Mouse (Mus musculus) CH12.LX (cell line): ENCODE measurements at regions not wholly inside any gene's neighbourhood (a gene's known extent, or its start where the extent isn't known, plus 50 kb on each side); places are given as distances from the start of the nearest gene placed in this dataset.

Source experiments
- DNase-seq: peaks from one replicate; pipeline ENCODE4 v3.0.0-alpha.2; 2013; ENCODE audit errors: extremely low read depth
- H3K27ac ChIP-seq: 2 replicates; pipeline ENCODE4 v1.5.1; 2012; ENCODE audit warnings: low read depth, mild to moderate bottlenecking, control low read depth, moderate library complexity; ENCODE audit not compliant: insufficient read depth
- H3K27me3 ChIP-seq: replicated peaks from 2 replicates; pipeline ENCODE3; 2012; ENCODE audit warnings: inconsistent platforms
- H3K36me3 ChIP-seq, 2 experiments: replicated peaks in 1 of 2; 2 replicates each; pipeline versions ENCODE3 to v1.6.1; 2012; ENCODE audit warnings: inconsistent platforms in 1 of 2, low read length in 1 of 2, mild to moderate bottlenecking in 1 of 2, mixed read lengths in 1 of 2, moderate library complexity in 1 of 2; ENCODE audit not compliant: control insufficient read depth in 1 of 2, insufficient read depth in 1 of 2
- H3K4me1 ChIP-seq, 2 experiments: 2 replicates each; pipeline ENCODE4 v1.6.1; 2012; ENCODE audit warnings: inconsistent platforms in 1 of 2, moderate library complexity in 1 of 2; ENCODE audit not compliant: insufficient read depth in 2 of 2, control insufficient read depth in 1 of 2
- H3K4me2 ChIP-seq: 2 replicates; pipeline ENCODE4 v1.6.1; 2012; ENCODE audit warnings: low read depth, mild to moderate bottlenecking, control low read depth; ENCODE audit not compliant: poor library complexity, insufficient read depth, severe bottlenecking
- H3K4me3 ChIP-seq, 3 experiments: fragments of 150-350 bp in 1 of 3; sonication (generic) in 1 of 3; replicated peaks in 1 of 3; 2 replicates each; pipeline versions ENCODE3 to v1.5.1; 2011 to 2012; ENCODE audit warnings: low read depth in 2 of 3, low read length in 2 of 3, mild to moderate bottlenecking in 2 of 3, moderate library complexity in 2 of 3, control low read depth in 1 of 3, improper control_type of control experiment in 1 of 3, inconsistent platforms in 1 of 3, mixed read lengths in 1 of 3; ENCODE audit not compliant: poor library complexity in 1 of 3
- H3K79me2 ChIP-seq: replicated peaks from 2 replicates; pipeline ENCODE4 v1.6.1; 2012; ENCODE audit warnings: mild to moderate bottlenecking, moderate library complexity; ENCODE audit not compliant: control insufficient read depth, poor library complexity, insufficient read depth, severe bottlenecking; ENCODE audit errors: extremely low read depth
- H3K9ac ChIP-seq: 2 replicates; pipeline ENCODE4 v1.6.1; 2012; ENCODE audit warnings: low read depth, mild to moderate bottlenecking, control low read depth, moderate library complexity; ENCODE audit not compliant: insufficient read depth
- H3K9me3 ChIP-seq: replicated peaks from 2 replicates; pipeline ENCODE3; 2012; ENCODE audit warnings: low read length, inconsistent platforms, mixed read lengths
- BHLHE40 ChIP-seq: IDR thresholded peaks from 2 replicates; pipeline ENCODE4 v1.6.1; 2011; ENCODE audit warnings: mild to moderate bottlenecking, low read depth, low read length, improper control_type of control experiment
- ELF1 ChIP-seq: IDR thresholded peaks from 2 replicates; pipeline ENCODE4 v1.6.1; 2014; ENCODE audit warnings: low read depth, mild to moderate bottlenecking, inconsistent platforms, low read length, improper control_type of control experiment
- GABPA ChIP-seq: IDR thresholded peaks from 2 replicates; pipeline ENCODE4 v1.6.1; 2012; ENCODE audit warnings: low read depth, low read length, improper control_type of control experiment, inconsistent platforms; ENCODE audit not compliant: insufficient replicate concordance
- MAFK ChIP-seq: IDR thresholded peaks from 2 replicates; pipeline ENCODE4 v1.6.1; 2011; ENCODE audit warnings: low read length, improper control_type of control experiment; ENCODE audit not compliant: insufficient replicate concordance
- MEF2A ChIP-seq: IDR thresholded peaks from 2 replicates; pipeline ENCODE4 v1.6.1; 2014; ENCODE audit warnings: low read depth, mild to moderate bottlenecking, inconsistent platforms, low read length, improper control_type of control experiment, borderline replicate concordance
- MXI1 ChIP-seq: IDR thresholded peaks from 2 replicates; pipeline ENCODE4 v1.6.1; 2011; ENCODE audit warnings: mild to moderate bottlenecking, low read depth, low read length, improper control_type of control experiment
- NRF1 ChIP-seq: IDR thresholded peaks from 2 replicates; pipeline ENCODE4 v1.6.1; 2014; ENCODE audit warnings: low read depth, mild to moderate bottlenecking, inconsistent platforms, low read length, improper control_type of control experiment, moderate library complexity
- PAX5 ChIP-seq: IDR thresholded peaks from 2 replicates; pipeline ENCODE4 v1.6.1; 2012; ENCODE audit warnings: low read length, inconsistent platforms, mixed read lengths
- POLR2A ChIP-seq: IDR thresholded peaks from 2 replicates; pipeline ENCODE4 v1.6.1; 2011; ENCODE audit warnings: low read depth, mild to moderate bottlenecking, improper control_type of control experiment, low read length
- POLR2AphosphoS2 ChIP-seq: IDR thresholded peaks from 2 replicates; pipeline ENCODE4 v1.6.1; 2011; ENCODE audit warnings: low read depth, low read length, improper control_type of control experiment
- RAD21 ChIP-seq: IDR thresholded peaks from 2 replicates; pipeline ENCODE4 v1.6.1; 2011; ENCODE audit warnings: low read depth, mild to moderate bottlenecking, low read length, improper control_type of control experiment, moderate library complexity
- SIN3A ChIP-seq: IDR thresholded peaks from 2 replicates; pipeline ENCODE4 v1.6.1; 2012; ENCODE audit warnings: low read length, improper control_type of control experiment, inconsistent platforms
- SMC3 ChIP-seq: IDR thresholded peaks from 2 replicates; pipeline ENCODE4 v1.6.1; 2011; ENCODE audit warnings: low read depth, low read length, improper control_type of control experiment
- TBP ChIP-seq: conservative IDR thresholded peaks from 2 replicates; pipeline ENCODE4 v1.6.1; 2011; ENCODE audit warnings: low read depth, low read length, improper control_type of control experiment
- UBTF ChIP-seq: IDR thresholded peaks from 2 replicates; pipeline ENCODE4 v1.6.1; 2012; ENCODE audit warnings: low read depth, mild to moderate bottlenecking, inconsistent platforms, low read length, improper control_type of control experiment, moderate library complexity
- ZKSCAN1 ChIP-seq: IDR thresholded peaks from 2 replicates; pipeline ENCODE4 v1.6.1; 2012; ENCODE audit warnings: low read depth, inconsistent platforms, low read length, improper control_type of control experiment, borderline replicate concordance
- dilution Hi-C: fragments of 300-500 bp; cut with MboI; formaldehyde crosslinking; loops from 2 replicates; pipeline ENCODE4 v1.14.3; 2020; ENCODE audit warnings: low sequenced_read_pairs; ENCODE audit not compliant: extremely low pct_unique_long_range_greater_than_20kb, extremely low pct_ligation_motif_present
- in situ Hi-C: fragments of 300-500 bp; cut with MboI; formaldehyde crosslinking; loops from 3 replicates; pipeline ENCODE4 v1.14.3; 2019; ENCODE audit warnings: low sequenced_read_pairs, low pct_ligation_motif_present, low pct_unique_long_range_greater_than_20kb, mixed read lengths

DNA sequence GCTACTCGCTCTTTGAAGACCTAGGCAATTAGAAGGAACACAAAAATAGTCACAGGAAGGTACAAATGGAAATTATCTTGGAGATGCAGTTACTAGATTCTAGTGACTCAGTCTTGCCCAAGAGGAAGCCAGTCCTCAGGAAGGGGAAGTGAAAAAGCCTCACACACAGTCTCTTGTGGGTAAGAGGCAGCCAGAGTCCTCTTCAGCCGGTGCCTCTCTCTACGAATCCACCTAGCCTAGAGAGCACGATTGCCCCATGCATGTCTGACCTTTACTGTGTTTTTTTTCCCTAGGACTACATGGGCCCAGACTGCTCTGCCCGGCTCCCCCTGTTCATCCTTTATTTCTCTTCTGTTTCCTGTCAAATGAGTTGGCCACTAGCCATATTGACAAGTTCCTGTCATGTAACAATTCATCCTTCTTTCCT, 233.7 kb upstream of the Tprg start (continued):
- TF ChIP-seq MXI1 (no peak), BHLHE40 (peak; percentile 78), POLR2A (peak; percentile 45; the same call in 1 of the 2 replicates), TBP (peak; percentile 71), ELF1 (peak; percentile 64), MEF2A (peak; percentile 97), UBTF (no peak), RAD21 (peak; percentile 15)

DNA sequence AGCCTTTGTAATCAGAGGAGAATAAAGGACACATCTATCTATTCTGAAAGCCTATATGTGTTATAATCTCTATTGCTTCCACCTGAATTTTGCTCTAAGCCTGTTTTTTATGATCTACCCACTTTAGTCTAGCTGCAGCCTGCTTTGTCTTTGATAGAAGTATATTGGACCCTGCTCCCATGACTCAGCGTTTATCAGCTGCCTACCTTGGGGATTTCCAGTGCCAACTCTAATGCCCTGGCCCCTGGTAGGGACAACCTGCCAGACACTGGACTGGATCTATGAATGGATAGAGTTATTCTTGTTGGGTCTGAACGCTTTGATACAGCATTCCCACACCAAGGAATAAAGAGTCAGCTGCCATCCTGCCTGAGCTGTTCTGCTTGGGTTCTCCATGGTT, 232.3 kb upstream of the Tprg start:
- no peak overlapping the region for H3K27ac ChIP-seq
- no peak overlapping the region for H3K9ac ChIP-seq
- dilution Hi-C loops (no loop called here), in situ Hi-C loops (loop anchor here (25.0 kb wide), 1 partner anchor 667 kb away; the partner anchor contains the start of gene Lpp)
- H3K27me3 ChIP-seq: no peaks in the 10 kb centered on the region
- TF ChIP-seq MAFK (peak; percentile 54; the same call in 1 of the 2 replicates), ZKSCAN1 (no peak), PAX5 (no peak), POLR2AphosphoS2 (no peak), SIN3A (no peak), MEF2A (no peak), NRF1 (no peak), GABPA (no peak)
- no peaks in the 10 kb centered on the region for H3K9me3 ChIP-seq
- no peak for DNase-seq
- no peak overlapping the region for H3K4me2 ChIP-seq
- H3K4me1 ChIP-seq: peaks cover 13 to 48% of the 10 kb centered on the region in 2 experiments
- no peaks in the 10 kb centered on the region for H3K79me2 ChIP-seq
- H3K4me3 ChIP-seq: no peak overlapping the region
- no peaks in the 10 kb centered on the region for H3K36me3 ChIP-seq

DNA sequence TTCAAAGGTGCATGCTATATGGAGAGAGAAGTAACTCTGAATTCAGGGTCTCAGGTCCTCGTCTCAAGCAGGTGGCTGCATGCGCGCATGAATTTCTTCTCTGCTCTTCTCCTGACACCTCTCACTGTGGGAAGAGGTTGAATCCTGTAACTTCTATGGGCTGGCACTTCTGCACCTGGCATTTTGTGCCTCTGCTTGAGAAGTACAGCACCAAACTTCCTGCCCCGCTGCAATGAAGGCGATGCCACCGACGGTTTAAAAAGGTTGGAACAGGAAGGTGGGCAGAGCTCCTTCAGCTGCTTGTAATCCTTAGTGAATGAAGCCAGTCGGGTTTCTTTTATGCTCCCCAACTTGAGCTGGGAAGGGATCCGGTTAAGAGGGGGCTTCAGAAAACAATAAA, 231.2 kb upstream of the Tprg start:
- Histone ChIP-seq H3K9ac (no peak overlapping the region), H3K9me3 (no peaks in the 10 kb centered on the region), H3K27me3 (no peaks in the 10 kb centered on the region), H3K4me2 (no peak overlapping the region), H3K4me1 (peaks cover 11 to 39% of the 10 kb centered on the region in 2 experiments; a peak in 3 of 4 replicates), H3K36me3 (no peaks in the 10 kb centered on the region), H3K79me2 (no peaks in the 10 kb centered on the region), H3K4me3 (no peak overlapping the region), H3K27ac (no peak overlapping the region)
- in situ Hi-C loops: loop anchor here (25.0 kb wide), 1 partner anchor 668 kb away; the partner anchor contains the start of gene Lpp
- TF ChIP-seq SMC3: no peak
- dilution Hi-C loops: no loop called here
- DNase-seq: no peak
